Comparison of ENCODE assay signal across 9 mouse cellular contexts in the genomic region with DNA sequence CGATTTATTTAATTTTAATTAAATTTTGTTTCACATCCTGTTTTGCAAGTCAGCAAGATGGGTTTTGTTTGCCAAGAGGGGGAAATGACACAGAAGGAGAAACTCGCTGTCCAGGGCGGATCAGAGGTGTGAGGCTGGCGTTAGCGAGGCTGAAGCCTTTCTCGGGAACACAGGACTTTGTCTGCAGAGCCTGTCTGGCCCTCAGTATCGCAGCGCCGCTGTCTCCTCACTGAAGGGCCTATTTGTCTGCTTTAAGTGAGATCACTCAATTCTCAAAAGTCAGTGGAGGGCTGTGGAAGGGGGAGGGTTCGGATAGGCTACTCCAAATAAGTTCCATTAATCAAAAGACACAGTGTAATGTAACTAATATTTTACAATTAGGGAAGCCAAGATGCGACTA.
DNase-seq lines count a peak whose midpoint lies in the region; ATAC-seq lines count a peak whose summit lies in the region.
"Had no signal": no experiment of that assay in that cellular context is flagged by ENCODE, and none has a peak within 500 bp of the region (broad histone marks: within the 10 kb centered on the region; RNA-seq: fewer than 3 reads in every experiment).

No protein-coding gene starts in this region.

- peaks cover 39% of the 10 kb centered on the region for H3K27me3 ChIP-seq in kidney, embryonic 16.5 days (ENCODE audit: insufficient read depth, low read length)
- peaks cover 56% of the 10 kb centered on the region for H3K27me3 ChIP-seq in hindbrain, embryonic 10.5 days (ENCODE audit: insufficient read depth, poor library complexity, severe bottlenecking)
- no peaks in the 10 kb centered on the region for H3K27me3 ChIP-seq in midbrain, embryonic 14.5 days (ENCODE audit: control insufficient read depth, insufficient read depth, low read length)

- peak overlapping the region; percentile 42; the same call in 1 of the 2 replicates for H3K9ac ChIP-seq in kidney, embryonic 16.5 days (replicated peaks; ENCODE audit: low read length)
- peak overlapping the region; percentile 48; the same call in 1 of the 2 replicates for H3K9ac ChIP-seq in midbrain, embryonic 14.5 days (replicated peaks; ENCODE audit: low read length)

- no peak for DNase-seq in kidney, postnatal 25 days
- DNase-seq in cerebellum, postnatal 25 days, result peak; percentile 60 to 65
- peak; percentile 51 for DNase-seq in hindbrain, embryonic 10.5 days (ENCODE audit: low spot score)
- no peak for DNase-seq in midbrain, embryonic 14.5 days
- DNase-seq in adrenal gland, adult (ENCODE audit: inconsistent age in 2 of 2, low spot score in 1 of 2), result no peak
- DNase-seq in testis, postnatal 10 days (ENCODE audit: low spot score), result no peak
- no peak for DNase-seq in gastrocnemius, adult 18-20 months (ENCODE audit: low spot score)
- DNase-seq: kidney, postnatal 36 days had no signal

- 15% methylated on average over 11 of the region's 11 CpGs for WGBS in kidney, embryonic 16.5 days
- WGBS in hindbrain, embryonic 10.5 days, result 26% methylated on average over 11 of the region's 11 CpGs
- 14% methylated on average over 11 of the region's 11 CpGs for WGBS in midbrain, embryonic 14.5 days

- no peak for ATAC-seq in kidney, embryonic 16.5 days (ENCODE audit: low FRiP score, low TSS enrichment)
- ATAC-seq in midbrain, embryonic 14.5 days (ENCODE audit: low FRiP score, low TSS enrichment), result peak; percentile 40; the same call in 1 of the 2 replicates

- no peak overlapping the region for H3K27ac ChIP-seq in kidney, embryonic 16.5 days (ENCODE audit: low read length)
- peak overlapping the region; percentile 23; the same call in 1 of the 2 replicates for H3K27ac ChIP-seq in hindbrain, embryonic 10.5 days
- no peak overlapping the region for H3K27ac ChIP-seq in midbrain, embryonic 14.5 days (replicated peaks; ENCODE audit: low read depth, low read length)

- H3K9me3 ChIP-seq in kidney, embryonic 16.5 days (ENCODE audit: low read length), result no peaks in the 10 kb centered on the region
- H3K9me3 ChIP-seq in hindbrain, embryonic 10.5 days, result no peaks in the 10 kb centered on the region
- H3K9me3 ChIP-seq in midbrain, embryonic 14.5 days (ENCODE audit: control insufficient read depth, low read length), result no peaks in the 10 kb centered on the region

- peak overlapping the region; percentile 38 for H3K4me3 ChIP-seq in kidney, embryonic 16.5 days (ENCODE audit: low read length)
- peak overlapping the region; percentile 44 for H3K4me3 ChIP-seq in hindbrain, embryonic 10.5 days
- H3K4me3 ChIP-seq in midbrain, embryonic 14.5 days (replicated peaks; ENCODE audit: low read depth, low read length), result peak overlapping the region; percentile 30

- H3K4me1 ChIP-seq in kidney, embryonic 16.5 days (ENCODE audit: insufficient read depth, low read length), result peaks cover 23% of the 10 kb centered on the region
- peaks cover 41% of the 10 kb centered on the region for H3K4me1 ChIP-seq in hindbrain, embryonic 10.5 days (replicated peaks)
- H3K4me1 ChIP-seq in midbrain, embryonic 14.5 days (ENCODE audit: control insufficient read depth, insufficient read depth, low read length), result peaks cover 26% of the 10 kb centered on the region

- H3K36me3 ChIP-seq in kidney, embryonic 16.5 days (ENCODE audit: insufficient read depth, low read length), result no peaks in the 10 kb centered on the region
- no peaks in the 10 kb centered on the region for H3K36me3 ChIP-seq in hindbrain, embryonic 10.5 days
- H3K36me3 ChIP-seq in midbrain, embryonic 14.5 days (ENCODE audit: control insufficient read depth, insufficient read depth, low read length), result no peaks in the 10 kb centered on the region

- peak overlapping the region; percentile 64 for H3K4me2 ChIP-seq in kidney, embryonic 16.5 days (replicated peaks; ENCODE audit: low read depth, low read length)
- peak overlapping the region; percentile 60 for H3K4me2 ChIP-seq in midbrain, embryonic 14.5 days (ENCODE audit: low read length)

Comparison
In these comparisons a context has a peak if more than half of its experiments do, and no peak if none do; other contexts are left out.
1. DNase-seq: peak in cerebellum, postnatal 25 days (2 of 2) and hindbrain, embryonic 10.5 days (single experiment); none in kidney, postnatal 25 days (0 of 2), midbrain, embryonic 14.5 days (single experiment), adrenal gland, adult (0 of 2), testis, postnatal 10 days (single experiment) and gastrocnemius, adult 18-20 months (single experiment).
2. Peak in every context shown above with its lines, with median percentiles within 50 percentile points of each other: H3K4me3 ChIP-seq.